Mouse (Mus musculus) forebrain, embryonic 11.5 days (tissue): Measurements from ENCODE around the gene Akr1b7. TPM values are rescaled to one million over a fixed set of nuclear protein-coding genes. Genes with fewer than 3 reads are reported as not detected.

ENCODE experiments used
- ATAC-seq: fragments of 200-750 bp; cut with Nextera tagmentation; replicated peaks from 2 replicates; pipeline ENCODE4 v1.8.0; 2017; ENCODE audit warnings: moderate TSS enrichment; ENCODE audit not compliant: low FRiP score
- DNase-seq: peaks from one replicate; pipeline ENCODE4 v3.0.0-alpha.2; 2017; ENCODE audit warnings: low spot score
- H3K27ac ChIP-seq: fragments of 300-500 bp; sonication (generic); 2 replicates; pipeline ENCODE4 v1.5.1; 2014; ENCODE audit warnings: low read depth, low read length
- H3K27me3 ChIP-seq: fragments of 300-500 bp; sonication (generic); 2 replicates; pipeline ENCODE4 v1.6.1; 2014; ENCODE audit warnings: mild to moderate bottlenecking, low read length, mixed read lengths; ENCODE audit not compliant: control insufficient read depth, insufficient read depth
- H3K36me3 ChIP-seq: fragments of 300-500 bp; sonication (generic); 2 replicates; pipeline ENCODE4 v1.6.1; 2014; ENCODE audit warnings: mild to moderate bottlenecking, low read length, moderate library complexity, mixed read lengths; ENCODE audit not compliant: control insufficient read depth, insufficient read depth
- H3K4me1 ChIP-seq: fragments of 300-500 bp; sonication (generic); replicated peaks from 2 replicates; pipeline ENCODE4 v1.6.1; 2014; ENCODE audit warnings: low read length, mixed read lengths; ENCODE audit not compliant: control insufficient read depth, insufficient read depth
- H3K4me2 ChIP-seq: fragments of 300-500 bp; sonication (generic); 2 replicates; pipeline ENCODE4 v1.6.1; 2014; ENCODE audit warnings: low read depth, mild to moderate bottlenecking, low read length, moderate library complexity, mixed read lengths; ENCODE audit not compliant: severe bottlenecking
- H3K4me3 ChIP-seq: fragments of 300-500 bp; sonication (generic); 2 replicates; pipeline ENCODE4 v1.5.1; 2014; ENCODE audit warnings: low read depth, low read length
- H3K9ac ChIP-seq: fragments of 300-500 bp; sonication (generic); 2 replicates; pipeline ENCODE4 v1.6.1; 2014; ENCODE audit warnings: low read length
- H3K9me3 ChIP-seq: fragments of 300-500 bp; sonication (generic); 2 replicates; pipeline ENCODE4 v1.6.1; 2016; ENCODE audit warnings: low read length, mixed read lengths; ENCODE audit not compliant: control insufficient read depth
- WGBS: fragments of 180-500 bp; shearing (Covaris S2); extraction: QIAGEN DNeasy Blood & Tissue Kit; methylation state at CpG from one replicate; pipeline ENCODE4 v1.1.7; 2014; 5-methylcytosine and 5-hydroxymethylcytosine counted together
- polyA plus RNA-seq: library from polyadenylated mRNA; unstranded; fragments of >200 nt; fragmentation: Nextera tagmentation; extraction: Ambion mirVana; gene quantifications from 2 replicates; pipeline ENCODE4 v1.2.1, GENCODE M21; 2014

Gene Akr1b7
- polyA plus RNA-seq, 1 experiment from 2014 or later: not detected

- Histone ChIP-seq H3K4me1 (no peaks in the 10 kb centered on the region), H3K27me3 (no peaks in the 10 kb centered on the region), H3K27ac (no peak within 1 kb of the TSS), H3K36me3 (no peaks in the 10 kb centered on the region), H3K4me2 (peak within 1 kb of the TSS; percentile 73), H3K9ac (peak within 1 kb of the TSS; percentile 48), H3K4me3 (peak within 1 kb of the TSS; percentile 44), H3K9me3 (no peaks in the 10 kb centered on the region)
- DNase-seq (peak; percentile 69), ATAC-seq (peak; percentile 64)
- 3% methylated on average over 17 of the region's 17 CpGs for WGBS
These were observed 27.9 kb upstream of the Akr1b7 start, which contains the start of gene Akr1b10 for GRCm38 (mm10) chr6:34384110-34384661. Gene Akr1b10 (plus strand): TSS chr6:34384218.

- Histone ChIP-seq H3K4me2 (peak overlapping the region; percentile 73), H3K9me3 (no peaks in the 10 kb centered on the region), H3K36me3 (no peaks in the 10 kb centered on the region), H3K4me1 (no peaks in the 10 kb centered on the region), H3K27ac (no peak overlapping the region), H3K9ac (peak overlapping the region; percentile 48), H3K27me3 (no peaks in the 10 kb centered on the region), H3K4me3 (peak overlapping the region; percentile 44)
- no peak for ATAC-seq
- DNase-seq: peak; percentile 68
- 3% methylated on average over 13 of the region's 13 CpGs for WGBS
These were observed 27.3 kb upstream of the Akr1b7 start for GRCm38 (mm10) chr6:34384701-34385370.

GRCm38 (mm10) chr6:34388420-34389156, 23.5 kb upstream of the Akr1b7 start:
- Histone ChIP-seq H3K27me3 (no peaks in the 10 kb centered on the region), H3K4me1 (no peaks in the 10 kb centered on the region), H3K9ac (no peak overlapping the region), H3K36me3 (no peaks in the 10 kb centered on the region), H3K9me3 (no peaks in the 10 kb centered on the region), H3K4me2 (no peak overlapping the region), H3K27ac (no peak overlapping the region), H3K4me3 (no peak overlapping the region)
- no peak for ATAC-seq
- DNase-seq: no peak
- 87% methylated on average over 4 of the region's 4 CpGs for WGBS

- Histone ChIP-seq H3K27ac (no peak overlapping the region), H3K36me3 (no peaks in the 10 kb centered on the region), H3K9ac (no peak overlapping the region), H3K4me1 (no peaks in the 10 kb centered on the region), H3K27me3 (no peaks in the 10 kb centered on the region), H3K4me3 (no peak overlapping the region), H3K9me3 (no peaks in the 10 kb centered on the region), H3K4me2 (no peak overlapping the region)
- WGBS: 85% methylated on average over 5 of the region's 5 CpGs
- ATAC-seq (no peak), DNase-seq (no peak)
These were observed 16.2 kb upstream of the Akr1b7 start for GRCm38 (mm10) chr6:34395897-34396296.

- DNase-seq (no peak), ATAC-seq (no peak)
- no peaks in the 10 kb centered on the region for H3K36me3 ChIP-seq
These were observed 13.7 kb upstream of the Akr1b7 start for GRCm38 (mm10) chr6:34398431-34398830.

GRCm38 (mm10) chr6:34399606-34400220, 12.4 kb upstream of the Akr1b7 start:
- 90% methylated on average over 13 of the region's 13 CpGs for WGBS
- no peaks in the 10 kb centered on the region for H3K4me1 ChIP-seq
- H3K9ac ChIP-seq: no peak overlapping the region
- no peaks in the 10 kb centered on the region for H3K36me3 ChIP-seq
- no peaks in the 10 kb centered on the region for H3K9me3 ChIP-seq
- no peak overlapping the region for H3K27ac ChIP-seq
- ATAC-seq: no peak
- H3K4me3 ChIP-seq: no peak overlapping the region
- no peak for DNase-seq
- no peak overlapping the region for H3K4me2 ChIP-seq
- H3K27me3 ChIP-seq: no peaks in the 10 kb centered on the region

More at GRCm38 (mm10) chr6:34398431-34398830, 13.7 kb upstream of the Akr1b7 start:
- no peak overlapping the region for H3K9ac ChIP-seq
- no peaks in the 10 kb centered on the region for H3K9me3 ChIP-seq
- no peak overlapping the region for H3K4me2 ChIP-seq
- no peaks in the 10 kb centered on the region for H3K4me1 ChIP-seq
- no peak overlapping the region for H3K4me3 ChIP-seq
- no peaks in the 10 kb centered on the region for H3K27me3 ChIP-seq
- 90% methylated on average over 6 of the region's 6 CpGs for WGBS
- no peak overlapping the region for H3K27ac ChIP-seq

- H3K9ac ChIP-seq: no peak overlapping the region
- no peak overlapping the region for H3K4me3 ChIP-seq
- H3K27ac ChIP-seq: no peak overlapping the region
- DNase-seq: no peak
- H3K4me1 ChIP-seq: no peaks in the 10 kb centered on the region
- no peak overlapping the region for H3K4me2 ChIP-seq
- no peak for ATAC-seq
- H3K27me3 ChIP-seq: no peaks in the 10 kb centered on the region
- 81% methylated on average over 2 of the region's 2 CpGs for WGBS
- H3K36me3 ChIP-seq: no peaks in the 10 kb centered on the region
- no peaks in the 10 kb centered on the region for H3K9me3 ChIP-seq
These were observed 11.4 kb upstream of the Akr1b7 start for GRCm38 (mm10) chr6:34400696-34401095.

GRCm38 (mm10) chr6:34406746-34407145, 5.4 kb upstream of the Akr1b7 start:
- no peaks in the 10 kb centered on the region for H3K36me3 ChIP-seq
- WGBS: 94% methylated on average over 4 of the region's 4 CpGs
- H3K4me3 ChIP-seq: no peak overlapping the region
- no peaks in the 10 kb centered on the region for H3K4me1 ChIP-seq
- no peak overlapping the region for H3K9ac ChIP-seq
- ATAC-seq (no peak), DNase-seq (no peak)
- no peaks in the 10 kb centered on the region for H3K27me3 ChIP-seq
- H3K9me3 ChIP-seq: no peaks in the 10 kb centered on the region
- H3K27ac ChIP-seq: no peak overlapping the region
- no peak overlapping the region for H3K4me2 ChIP-seq
